Mouse (Mus musculus) retina, embryonic 14.5 days (tissue): ENCODE results near the gene Phb2.
"Not testable (repeated sequence)": the region's sequence is repeated elsewhere in the genome, so short reads cannot be mapped to it uniquely, and the experiment has no call there.

ENCODE experiments used
- DNase-seq: peaks from one replicate; pipeline ENCODE4 v3.0.0-alpha.2; 2015; ENCODE audit warnings: low spot score

Gene Phb2

GRCm38 (mm10) chr6:124711824-124712782, at the start of gene Phb2, which contains the start of gene Emg1:
TSS of gene Phb2 (plus strand) at chr6:124712336.
TSS of gene Emg1 (minus strand) at chr6:124712178.
- DNase-seq: peak; percentile 99

- peak; percentile 96 for DNase-seq
Observed at GRCm38 (mm10) chr6:124662477-124663423, 49.4 kb upstream of the Phb2 start, which contains the start of gene Lpcat3. TSS of gene Lpcat3 (plus strand) at chr6:124663027.

GRCm38 (mm10) chr6:124663424-124663795, 48.7 kb upstream of the Phb2 start:
- DNase-seq: no peak

GRCm38 (mm10) chr6:124664256-124664655, 47.9 kb upstream of the Phb2 start:
- DNase-seq: no peak

- DNase-seq: no peak
Observed at GRCm38 (mm10) chr6:124665011-124665410, 47.1 kb upstream of the Phb2 start.

GRCm38 (mm10) chr6:124669234-124669859, 42.8 kb upstream of the Phb2 start:
- DNase-seq: no peak

- no peak for DNase-seq
Observed at GRCm38 (mm10) chr6:124670281-124670900, 41.7 kb upstream of the Phb2 start.

GRCm38 (mm10) chr6:124672100-124672499, 40.0 kb upstream of the Phb2 start:
- no peak for DNase-seq

- DNase-seq: no peak
Observed at GRCm38 (mm10) chr6:124673619-124674018, 38.5 kb upstream of the Phb2 start.

- no peak for DNase-seq
Observed at GRCm38 (mm10) chr6:124674591-124674990, 37.5 kb upstream of the Phb2 start.

- DNase-seq: no peak
Observed at GRCm38 (mm10) chr6:124676171-124676570, 36.0 kb upstream of the Phb2 start.

GRCm38 (mm10) chr6:124678769-124679168, 33.4 kb upstream of the Phb2 start:
- no peak for DNase-seq

GRCm38 (mm10) chr6:124679486-124679885, 32.6 kb upstream of the Phb2 start:
- DNase-seq: no peak

GRCm38 (mm10) chr6:124682291-124682690, 29.8 kb upstream of the Phb2 start:
- not testable (repeated sequence) for DNase-seq

GRCm38 (mm10) chr6:124683591-124684417, 28.3 kb upstream of the Phb2 start:
- no peak for DNase-seq

- DNase-seq: no peak
Observed at GRCm38 (mm10) chr6:124685606-124686386, 26.3 kb upstream of the Phb2 start.

GRCm38 (mm10) chr6:124686644-124687043, 25.5 kb upstream of the Phb2 start:
- not testable (repeated sequence) for DNase-seq

GRCm38 (mm10) chr6:124688151-124688758, 23.9 kb upstream of the Phb2 start:
- no peak for DNase-seq

- DNase-seq: no peak
Observed at GRCm38 (mm10) chr6:124689011-124689410, 23.1 kb upstream of the Phb2 start.
